Mouse (Mus musculus) myocyte (in vitro differentiated cells): ENCODE results near the gene Gas6.

Experiments used
- CEBPB ChIP-seq: IDR thresholded peaks from 2 replicates; pipeline ENCODE4 v1.6.1; 2011; ENCODE audit warnings: mild to moderate bottlenecking, moderate library complexity; ENCODE audit not compliant: poor library complexity, insufficient read depth, severe bottlenecking
- E2F4 ChIP-seq: IDR thresholded peaks from one replicate; pipeline ENCODE4 v1.6.1; 2011; ENCODE audit warnings: mild to moderate bottlenecking, control low read depth, moderate library complexity; ENCODE audit not compliant: insufficient read depth
- MAX ChIP-seq: IDR thresholded peaks from one replicate; pipeline ENCODE4 v1.6.1; 2011; ENCODE audit warnings: low read depth, mild to moderate bottlenecking, control low read depth
- MYOD1 ChIP-seq, 3 experiments: IDR thresholded peaks; one replicate each; pipeline ENCODE4 v1.6.1; 2011; ENCODE audit warnings: control low read depth in 2 of 3, low read depth in 2 of 3, mild to moderate bottlenecking in 2 of 3, moderate library complexity in 1 of 3; ENCODE audit not compliant: insufficient read length in 2 of 3, control insufficient read depth in 1 of 3
- POLR2A ChIP-seq: IDR thresholded peaks from one replicate; pipeline ENCODE4 v1.6.1; 2011; ENCODE audit warnings: low read depth, mild to moderate bottlenecking, control low read depth, moderate library complexity; ENCODE audit not compliant: insufficient read length
- POLR2AphosphoS2 ChIP-seq: IDR thresholded peaks from one replicate; pipeline ENCODE4 v1.6.1; 2011; ENCODE audit warnings: low read depth, control low read depth; ENCODE audit not compliant: insufficient read length
- SRF ChIP-seq: IDR thresholded peaks from one replicate; pipeline ENCODE4 v1.6.1; 2011; ENCODE audit warnings: low read depth; ENCODE audit not compliant: control insufficient read depth, insufficient read length
- TCF12 ChIP-seq: IDR thresholded peaks from one replicate; pipeline ENCODE4 v1.6.1; 2011; ENCODE audit warnings: mild to moderate bottlenecking, control low read depth; ENCODE audit not compliant: poor library complexity, insufficient read depth, severe bottlenecking
- TCF3 ChIP-seq: IDR thresholded peaks from one replicate; pipeline ENCODE4 v1.6.1; 2011; ENCODE audit warnings: low read depth, control low read depth; ENCODE audit not compliant: insufficient read length
- USF1 ChIP-seq: IDR thresholded peaks from one replicate; pipeline ENCODE4 v1.6.1; 2011; ENCODE audit warnings: low read depth, mild to moderate bottlenecking, control low read depth, moderate library complexity

DNA sequence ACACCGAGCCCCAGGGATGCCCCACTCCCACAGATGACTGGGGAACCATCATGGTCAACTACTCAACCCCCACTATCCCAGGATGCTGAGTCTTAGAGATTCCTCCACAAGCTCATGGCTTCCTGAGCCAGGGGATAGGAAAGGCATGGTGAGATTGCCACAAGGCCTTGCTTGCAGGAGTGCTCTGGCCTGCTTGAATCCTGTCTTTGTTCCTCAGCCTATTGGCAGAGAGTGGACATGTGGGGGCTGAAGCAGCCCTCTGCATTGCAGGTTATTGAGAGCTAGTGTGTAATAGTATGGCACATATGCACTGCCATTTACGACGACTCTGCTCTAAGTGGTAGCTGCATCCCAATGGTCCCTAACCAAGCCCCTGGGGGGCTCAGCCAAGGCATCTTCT lies 36.1 kb upstream of the Gas6 start:
- TF ChIP-seq E2F4 (no peak), POLR2A (no peak), USF1 (no peak), MAX (no peak), TCF3 (no peak), TCF12 (no peak), MYOD1 (IDR thresholded peaks at IDR 0.05; ENCODE audit: control insufficient read depth in 1 of 3, insufficient read length in 2 of 3, low read depth in 2 of 3) (no peak), CEBPB (no peak), SRF (no peak), POLR2AphosphoS2 (no peak)
